Mouse (Mus musculus) thymus, postnatal 36 days (tissue): Measurements from ENCODE around the gene Sfxn3.
"Not testable (repeated sequence)": the region's sequence is repeated elsewhere in the genome, so short reads cannot be mapped to it uniquely, and the experiment has no call there.

Source experiments
- DNase-seq, 2 experiments: peaks; one replicate each; pipeline ENCODE4 v3.0.0; 2022; ENCODE audit warnings: mixed read lengths in 2 of 2

Sfxn3 gene

GRCm38 (mm10) chr19:45018351-45018831, 28.9 kb upstream of the Sfxn3 start:
- DNase-seq, result no peak

- DNase-seq, result no peak
These were observed 27.0 kb upstream of the Sfxn3 start for GRCm38 (mm10) chr19:45020348-45020747.

- no peak for DNase-seq
These were observed 25.9 kb upstream of the Sfxn3 start for GRCm38 (mm10) chr19:45021362-45021761.

GRCm38 (mm10) chr19:45023993-45024392, 23.3 kb upstream of the Sfxn3 start:
- no peak for DNase-seq

- DNase-seq, result no peak
These were observed 22.5 kb upstream of the Sfxn3 start for GRCm38 (mm10) chr19:45024775-45025174.

GRCm38 (mm10) chr19:45025937-45026568, 21.2 kb upstream of the Sfxn3 start:
- DNase-seq, result no peak

- no peak for DNase-seq
These were observed 20.2 kb upstream of the Sfxn3 start for GRCm38 (mm10) chr19:45026958-45027670.

GRCm38 (mm10) chr19:45027848-45028247, 19.5 kb upstream of the Sfxn3 start:
- DNase-seq, result no peak

- no peak for DNase-seq
These were observed 18.6 kb upstream of the Sfxn3 start for GRCm38 (mm10) chr19:45028746-45029145.

- no peak for DNase-seq
These were observed 17.7 kb upstream of the Sfxn3 start for GRCm38 (mm10) chr19:45029571-45029970.

GRCm38 (mm10) chr19:45030111-45030510, 17.2 kb upstream of the Sfxn3 start:
- DNase-seq, result peak; percentile 59 to 65

GRCm38 (mm10) chr19:45030746-45031693, 16.3 kb upstream of the Sfxn3 start:
- peak; percentile 47 to 49 for DNase-seq

- DNase-seq, result peak; percentile 57 to 64
These were observed 15.5 kb upstream of the Sfxn3 start for GRCm38 (mm10) chr19:45031780-45032179.

GRCm38 (mm10) chr19:45032570-45033332, 14.6 kb upstream of the Sfxn3 start:
- DNase-seq, result no peak

- peak in 1 of 2 experiments; percentile 52 for DNase-seq
These were observed 10.4 kb upstream of the Sfxn3 start for GRCm38 (mm10) chr19:45036867-45037266.

GRCm38 (mm10) chr19:45038198-45038597, 9.1 kb upstream of the Sfxn3 start:
- not testable (repeated sequence) for DNase-seq

- no peak for DNase-seq
These were observed 7.1 kb upstream of the Sfxn3 start for GRCm38 (mm10) chr19:45040214-45040613.

- DNase-seq, result no peak
These were observed 2.8 kb upstream of the Sfxn3 start for GRCm38 (mm10) chr19:45044389-45044927.

- DNase-seq, result no peak
These were observed 2.1 kb upstream of the Sfxn3 start for GRCm38 (mm10) chr19:45045236-45045635.

GRCm38 (mm10) chr19:45045651-45046050, 1.7 kb upstream of the Sfxn3 start, which contains the start of gene Pdzd7:
Gene Pdzd7 (minus strand): TSS chr19:45045717.
- DNase-seq, result no peak

GRCm38 (mm10) chr19:45046523-45047321, 581 bp upstream of the Sfxn3 start:
- DNase-seq, result peak; percentile 75 to 86
